Mouse (Mus musculus) urinary bladder, postnatal 10 days (tissue): ENCODE measurements around the gene Mfsd4b4.
"Not testable (repeated sequence)": the region's sequence is repeated elsewhere in the genome, so short reads cannot be mapped to it uniquely, and the experiment has no call there.

Source experiments
- DNase-seq: peaks from one replicate; pipeline ENCODE4 v3.0.0; 2022; ENCODE audit warnings: low spot score

The Mfsd4b4 gene

DNA sequence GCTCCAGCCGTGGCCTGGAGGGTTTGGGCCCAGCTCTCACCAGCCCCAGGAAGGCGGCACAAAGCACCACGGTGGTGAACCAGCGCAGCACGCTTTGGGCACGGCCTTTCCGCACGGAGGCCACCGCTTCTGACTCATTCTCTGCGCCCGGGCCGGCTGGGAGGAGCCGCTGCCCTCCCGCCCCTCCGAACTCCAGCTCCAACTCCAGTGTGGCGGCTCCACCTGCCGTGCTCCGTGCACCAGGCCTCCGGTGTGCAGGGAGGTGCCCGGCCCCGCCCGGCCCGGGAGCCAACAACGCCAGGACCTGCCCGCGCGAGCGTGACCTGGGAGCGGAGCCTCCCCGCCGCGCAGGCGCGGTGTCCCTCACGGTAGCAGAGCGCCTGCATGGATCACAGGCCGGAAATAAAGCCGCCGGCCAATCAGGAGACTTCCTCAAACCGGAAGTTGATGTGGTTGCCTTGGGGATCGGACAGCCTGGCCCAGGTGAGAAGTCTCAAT, at the start of gene Mfsd4b4:
TSS of gene Mfsd4b4 (minus strand) at position 365 of the 498 bp plus-strand sequence.
- peak; percentile 42 for DNase-seq

DNA sequence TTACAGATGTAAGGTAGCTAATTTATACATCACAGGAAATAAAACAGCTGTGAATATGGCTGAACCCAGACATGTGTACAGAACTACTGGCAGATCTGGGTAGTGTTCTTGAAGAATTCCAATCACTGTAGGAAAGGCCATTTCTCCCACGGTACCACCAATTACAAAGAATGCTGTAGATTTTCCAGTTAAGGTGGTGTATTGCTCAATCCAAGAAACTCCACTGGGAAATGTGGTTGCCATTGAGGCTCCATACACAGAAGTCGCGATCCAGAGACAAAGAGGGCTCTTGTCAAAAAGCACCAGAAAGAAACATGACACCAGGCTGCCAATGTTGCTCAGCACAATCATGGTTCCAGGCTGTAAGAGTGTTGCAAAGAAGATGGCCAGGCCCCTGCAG, 48.2 kb upstream of the Mfsd4b4 start:
- DNase-seq: not testable (repeated sequence)

DNA sequence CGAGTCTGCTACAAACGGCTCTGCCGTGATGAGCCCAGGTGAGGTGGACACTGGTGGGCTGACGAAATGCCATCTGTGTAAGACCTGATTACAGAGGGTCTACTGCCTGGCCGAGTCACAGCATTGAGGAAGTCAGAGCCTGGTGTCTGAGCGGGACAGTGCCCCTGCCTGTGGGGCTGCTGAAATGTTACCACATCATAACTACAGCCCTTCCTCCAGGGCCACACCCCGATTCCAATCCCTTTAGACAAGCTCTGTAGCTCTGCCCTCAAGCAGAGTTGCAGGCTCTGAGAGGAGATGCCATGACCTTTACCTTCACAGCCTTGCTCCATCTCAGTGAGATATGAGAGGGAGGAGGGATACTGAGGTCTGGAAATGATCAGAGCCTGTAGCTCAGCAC, 37.5 kb upstream of the Mfsd4b4 start:
- DNase-seq: no peak

DNA sequence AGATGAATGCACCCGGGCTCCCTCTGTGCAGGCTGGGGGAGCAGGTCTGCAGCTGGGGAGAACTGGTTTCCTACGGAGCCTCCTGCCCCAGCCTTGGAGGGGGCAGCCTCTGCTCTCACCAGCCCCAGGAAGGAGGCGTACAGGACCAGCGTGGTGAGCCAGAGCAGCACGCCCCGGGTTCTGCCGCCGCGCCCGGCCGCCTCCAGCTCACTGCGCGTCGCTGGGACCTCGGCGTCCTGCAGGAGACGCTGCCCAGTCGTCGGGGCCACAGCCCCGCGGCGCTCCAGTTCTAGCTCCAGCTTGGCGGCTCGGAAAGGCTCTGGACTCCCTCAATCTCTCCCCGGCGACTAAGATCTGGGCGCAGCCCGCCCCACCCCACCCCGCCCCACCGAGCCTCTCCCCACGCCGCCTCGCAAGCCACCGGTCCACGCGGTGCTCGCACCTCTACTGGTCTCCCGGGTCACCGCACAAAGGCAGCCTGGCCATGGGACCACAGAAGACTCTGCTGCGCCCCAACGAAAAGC, 27.6 kb upstream of the Mfsd4b4 start, which contains the start of gene Mfsd4b2:
TSS of gene Mfsd4b2 (minus strand) at position 308 of the 524 bp plus-strand sequence.
- DNase-seq: no peak

DNA sequence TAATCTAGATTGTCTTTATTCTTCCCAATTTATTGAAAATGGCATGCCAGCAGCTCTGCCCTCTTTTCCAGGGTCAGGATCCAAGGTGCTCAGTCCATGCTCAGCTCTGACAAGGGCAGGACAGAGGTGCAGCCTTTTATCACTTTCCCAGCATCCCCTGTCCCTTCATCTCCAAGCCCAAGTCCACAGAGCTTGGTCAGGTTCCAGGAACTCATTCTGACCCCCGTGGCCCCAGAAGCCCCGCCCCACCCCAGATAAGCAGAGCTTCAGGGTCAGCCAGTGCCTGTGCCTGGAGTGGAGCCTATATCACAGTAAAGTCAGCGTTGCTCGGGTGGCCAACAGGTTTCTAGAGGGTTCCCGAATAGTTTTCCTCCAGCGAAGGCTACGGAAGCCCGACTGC, 25.5 kb upstream of the Mfsd4b4 start:
- DNase-seq: not testable (repeated sequence)

DNA sequence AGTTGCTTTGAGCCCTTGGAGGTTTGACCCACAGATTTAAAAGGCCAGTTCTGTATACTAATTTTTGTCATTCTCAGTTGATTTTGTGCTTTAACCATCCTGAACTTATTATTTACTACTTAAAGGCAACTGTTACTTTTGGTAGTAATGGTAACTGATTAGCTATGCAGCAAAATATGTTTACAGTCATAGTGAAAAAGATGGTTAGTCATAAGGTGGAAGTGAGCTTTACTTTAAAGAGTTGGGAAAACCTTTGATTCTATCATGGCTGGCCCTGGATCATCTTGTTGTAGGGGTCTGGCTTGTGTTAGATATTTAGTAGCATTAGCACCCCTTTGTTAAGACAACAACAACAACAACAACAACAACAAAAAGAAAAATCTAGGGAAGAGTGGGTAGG, 13.6 kb upstream of the Mfsd4b4 start:
- no peak for DNase-seq

DNA sequence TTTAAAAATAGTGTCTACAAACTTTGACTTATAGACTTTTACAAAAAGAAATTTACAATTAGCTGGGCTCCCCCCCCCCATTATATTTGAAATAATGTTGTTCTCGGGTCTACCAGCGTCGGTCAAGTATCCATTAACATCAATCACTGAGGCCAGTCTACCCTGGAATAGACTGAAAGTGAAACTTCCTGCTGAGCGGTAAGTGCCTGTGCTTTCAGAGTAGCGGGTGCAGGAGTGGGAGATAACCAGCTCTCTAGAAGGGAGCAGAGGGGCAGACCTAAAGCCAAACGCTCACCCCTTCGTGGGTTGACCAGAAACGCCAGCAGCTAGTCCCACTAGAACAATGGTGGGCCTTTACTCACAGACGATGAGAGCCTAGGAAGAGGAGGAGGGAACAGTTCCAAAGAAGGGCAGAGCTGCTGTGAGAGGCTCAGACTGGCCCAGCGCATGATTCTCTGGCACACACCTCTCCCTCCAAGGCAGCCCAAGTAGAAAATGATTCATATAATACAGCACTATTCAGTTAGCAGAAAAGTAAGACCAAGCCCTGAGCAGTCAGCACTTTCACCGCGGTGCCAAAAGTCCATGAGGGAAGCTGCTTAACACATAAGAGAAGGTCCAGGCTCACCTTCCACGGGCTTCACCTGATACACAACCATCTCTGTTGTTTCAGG, 9.9 kb upstream of the Mfsd4b4 start:
- no peak for DNase-seq

DNA sequence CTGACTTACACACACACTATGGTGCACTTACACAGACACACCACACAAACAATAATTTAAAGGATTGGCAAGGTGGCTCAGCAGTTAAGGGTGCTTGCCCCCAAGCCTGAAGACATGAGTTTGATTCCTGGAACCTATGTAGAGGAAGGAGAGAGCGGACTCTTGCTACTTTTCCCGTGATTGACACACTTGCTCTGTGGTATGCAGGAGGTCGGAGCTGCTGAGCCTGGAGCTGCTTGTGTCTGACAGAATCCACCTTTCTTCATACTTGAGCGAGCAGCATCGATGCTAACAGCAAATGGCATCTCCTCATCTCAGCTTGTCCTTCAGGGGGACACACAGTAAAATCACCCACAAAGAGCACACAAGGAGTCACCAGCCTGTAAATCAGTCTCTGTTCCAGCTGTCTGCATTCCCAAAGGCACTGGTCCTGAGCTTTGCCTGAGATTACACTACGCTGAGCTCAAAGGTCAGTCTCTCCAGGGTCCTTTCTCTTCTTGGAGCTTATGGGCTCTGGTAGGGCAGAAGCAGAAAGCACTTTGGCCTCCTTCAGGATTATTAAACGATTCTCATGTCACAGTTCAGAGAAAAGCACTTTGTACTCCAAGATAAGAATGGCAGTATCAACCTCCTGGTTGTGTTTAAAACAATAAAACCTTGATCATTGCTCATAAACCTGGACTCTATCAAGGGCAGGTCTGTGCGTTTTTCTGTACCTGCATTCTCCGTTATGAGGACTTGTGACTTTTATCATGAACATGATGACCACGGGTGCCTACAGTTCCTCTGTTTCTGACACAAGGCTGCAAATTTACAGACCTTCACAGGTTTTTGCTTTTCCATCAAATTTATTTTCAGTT, 8.0 kb upstream of the Mfsd4b4 start:
- DNase-seq: no peak

DNA sequence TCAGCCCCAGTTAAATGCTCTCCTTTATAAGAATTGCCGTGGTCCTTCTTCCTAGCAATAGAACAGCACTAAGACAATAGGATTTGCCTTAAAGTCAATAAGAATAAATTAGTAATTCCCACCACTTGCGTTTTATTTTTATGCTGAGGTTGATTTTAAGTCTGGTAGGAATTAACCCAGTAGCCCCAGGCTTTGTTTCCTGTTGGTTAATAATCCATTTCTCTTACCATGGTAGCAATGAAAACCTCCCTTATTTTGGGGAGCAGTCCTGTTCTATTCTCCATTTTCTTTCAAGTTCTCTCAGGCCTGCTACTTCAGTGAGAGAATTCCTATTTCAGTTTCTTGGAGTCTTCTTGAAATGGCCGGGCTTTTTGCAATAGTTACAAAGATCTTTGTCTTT, 5.2 kb upstream of the Mfsd4b4 start:
- no peak for DNase-seq

DNA sequence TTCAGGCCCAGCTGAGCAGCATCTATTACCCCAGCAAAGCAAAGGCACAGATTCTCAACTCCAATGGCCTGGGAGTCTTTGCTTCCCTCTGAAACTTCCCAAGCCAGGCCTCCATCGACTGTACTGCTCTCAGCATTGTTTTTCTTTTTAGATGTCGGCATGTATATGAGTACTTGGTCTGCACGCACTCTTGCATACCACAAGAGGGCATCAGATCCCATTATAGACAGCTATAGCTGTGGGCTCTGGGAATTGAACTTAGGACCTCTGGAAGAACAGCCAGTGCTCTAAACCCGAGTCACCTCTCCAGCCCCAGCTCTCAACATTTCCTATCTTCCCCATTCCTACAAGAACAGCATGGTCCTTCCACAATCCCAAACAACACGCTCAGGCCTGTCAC, 2.5 kb downstream of the Mfsd4b4 start:
- no peak for DNase-seq

DNA sequence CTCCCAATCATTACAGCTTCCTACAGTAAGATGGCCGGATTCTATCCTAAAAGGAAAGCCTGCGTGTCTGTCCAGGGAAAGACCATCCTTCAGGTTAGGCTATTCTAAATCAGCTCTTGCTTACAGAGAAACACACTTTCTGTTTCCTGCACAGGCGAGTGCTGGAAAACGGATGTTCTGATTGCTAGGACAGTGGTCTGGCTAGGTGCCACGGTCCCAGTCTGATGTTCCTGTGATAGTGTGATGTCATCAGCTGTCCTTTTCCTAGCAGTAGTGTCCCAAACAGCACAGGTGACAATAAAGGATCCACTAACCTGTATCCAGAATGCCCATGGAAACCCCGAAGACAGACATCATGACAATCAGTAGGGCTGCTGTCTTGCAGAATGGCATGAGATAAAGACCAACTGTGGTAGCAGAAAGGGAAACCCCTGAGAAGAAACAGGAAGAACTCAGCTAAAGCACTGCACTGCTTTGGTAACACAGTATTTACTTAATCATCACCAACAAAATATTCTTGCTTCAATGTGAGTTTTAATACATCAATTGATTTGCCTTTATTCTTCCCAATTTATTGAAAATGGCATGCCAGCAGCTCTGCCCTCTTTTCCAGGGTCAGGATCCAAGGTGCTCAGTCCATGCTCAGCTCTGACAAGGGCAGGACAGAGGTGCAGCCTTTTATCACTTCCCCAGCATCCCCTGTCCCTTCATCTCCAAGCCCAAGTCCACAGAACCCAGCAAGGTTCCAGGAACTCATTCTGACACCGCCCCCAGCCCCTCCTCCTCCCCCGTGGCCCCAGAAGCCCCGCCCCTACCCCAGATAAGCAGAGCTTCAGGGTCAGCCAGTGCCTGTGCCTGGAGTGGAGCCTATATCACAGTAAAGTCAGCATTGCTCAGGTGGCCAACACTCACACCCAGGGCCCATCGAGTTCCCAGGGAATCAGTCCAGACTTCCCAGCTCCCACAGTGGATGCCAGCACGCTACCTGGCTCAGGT, 5.0 kb downstream of the Mfsd4b4 start:
- DNase-seq: no peak

DNA sequence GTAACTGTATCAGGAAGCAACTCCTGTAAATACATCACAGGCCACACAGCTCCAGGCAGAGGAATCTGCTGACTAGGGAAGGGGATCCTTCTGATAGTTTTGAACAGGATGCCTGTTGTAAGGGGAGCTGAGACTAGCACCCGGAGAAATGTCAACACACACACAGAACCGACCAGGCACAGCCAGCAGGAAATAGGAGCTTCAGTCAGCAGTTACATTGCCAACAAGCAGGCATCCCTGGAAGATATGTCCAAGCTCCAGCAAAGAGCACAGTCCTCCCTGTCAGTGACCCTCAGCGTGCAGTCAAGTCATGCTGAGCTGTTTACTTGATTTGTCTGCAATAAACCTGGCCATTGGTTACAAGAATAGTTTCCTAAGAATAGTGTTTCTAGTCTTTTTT, 10.4 kb downstream of the Mfsd4b4 start:
- no peak for DNase-seq

DNA sequence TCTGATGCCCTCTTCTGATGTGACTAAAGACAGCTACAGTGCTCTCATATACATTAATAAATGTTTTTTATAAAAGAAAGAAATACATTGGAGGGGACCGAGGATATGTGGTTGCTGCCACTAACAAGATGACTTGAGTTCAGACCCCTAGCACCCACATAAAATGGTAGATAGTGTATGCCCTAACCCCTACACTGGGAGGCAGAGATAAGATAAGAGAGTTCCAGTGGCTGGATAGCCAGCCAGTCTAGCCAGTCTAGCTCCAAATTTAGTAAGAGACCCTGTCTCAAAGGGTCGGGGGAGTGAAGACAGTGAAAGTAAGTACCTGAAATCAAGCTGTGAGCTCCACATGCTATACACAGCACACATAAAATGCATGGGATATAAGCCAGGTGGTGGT, 33.5 kb downstream of the Mfsd4b4 start:
- DNase-seq: no peak

DNA sequence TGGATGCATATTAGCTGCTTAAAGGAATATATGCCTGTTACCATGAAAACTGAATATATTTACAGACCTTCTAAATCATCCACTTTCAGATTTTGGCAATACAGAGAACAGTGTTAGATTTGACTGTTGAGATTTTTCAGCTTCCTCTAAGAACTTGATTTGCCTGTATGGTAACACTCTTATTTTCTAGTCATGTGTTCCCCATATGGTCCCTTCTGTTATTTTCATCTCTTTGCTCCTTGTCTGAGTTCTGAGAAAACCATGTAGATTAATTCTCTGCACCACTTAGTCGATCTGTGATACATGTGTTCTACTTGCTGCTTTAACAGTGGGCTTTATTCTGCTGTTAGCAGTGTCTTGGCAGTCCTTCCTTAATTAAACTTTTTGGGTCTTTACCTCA, 56.4 kb downstream of the Mfsd4b4 start:
- no peak for DNase-seq
